Mouse (Mus musculus) limb, embryonic 15.5 days (tissue): ENCODE data around the gene Pcsk1. TPM values are rescaled to one million over a fixed set of nuclear protein-coding genes. Genes with fewer than 3 reads are reported as not detected.
A peak's percentile ranks its signal among the peaks of the same experiment; 100 is the strongest.

Experiments used
- ATAC-seq: fragments of 200-750 bp; cut with Nextera tagmentation; 2 replicates; pipeline ENCODE4 v1.8.0; 2017; ENCODE audit warnings: low read depth, moderate TSS enrichment; ENCODE audit not compliant: insufficient number of reproducible peaks, low FRiP score, low TSS enrichment
- H3K27ac ChIP-seq: fragments of 300-500 bp; sonication (generic); 2 replicates; pipeline ENCODE4 v1.5.1; 2015; ENCODE audit warnings: moderate library complexity, mild to moderate bottlenecking, inconsistent platforms
- H3K27me3 ChIP-seq: fragments of 300-500 bp; sonication (generic); 2 replicates; pipeline ENCODE4 v1.6.1; 2015; ENCODE audit warnings: inconsistent platforms
- H3K36me3 ChIP-seq: fragments of 300-500 bp; sonication (generic); 2 replicates; pipeline ENCODE4 v1.6.1; 2015; ENCODE audit warnings: inconsistent platforms
- H3K4me1 ChIP-seq: fragments of 300-500 bp; sonication (generic); 2 replicates; pipeline ENCODE4 v1.6.1; 2015; ENCODE audit warnings: inconsistent platforms
- H3K4me2 ChIP-seq: fragments of 300-500 bp; sonication (generic); 2 replicates; pipeline ENCODE4 v1.6.1; 2015; ENCODE audit warnings: mild to moderate bottlenecking, inconsistent platforms
- H3K4me3 ChIP-seq: fragments of 300-500 bp; sonication (generic); 2 replicates; pipeline ENCODE4 v1.5.1; 2015; ENCODE audit warnings: mild to moderate bottlenecking, inconsistent platforms
- H3K9ac ChIP-seq: fragments of 300-500 bp; sonication (generic); 2 replicates; pipeline ENCODE4 v1.6.1; 2015; ENCODE audit warnings: inconsistent platforms
- H3K9me3 ChIP-seq: fragments of 300-500 bp; sonication (generic); 2 replicates; pipeline ENCODE4 v1.6.1; 2016; ENCODE audit warnings: inconsistent platforms
- WGBS: fragments of 180-500 bp; shearing (Covaris S2); methylation state at CpG from one replicate; pipeline ENCODE4 v1.1.7; 2015; 5-methylcytosine and 5-hydroxymethylcytosine counted together
- polyA plus RNA-seq: library from polyadenylated mRNA; unstranded; fragments of >200 nt; fragmentation: Nextera tagmentation; extraction: Ambion mirVana; gene quantifications from 2 replicates; pipeline ENCODE4 v1.2.1, GENCODE M21; 2015

Gene Pcsk1
- 0.14 and 0.16 TPM in 2 replicates for polyA plus RNA-seq

DNA sequence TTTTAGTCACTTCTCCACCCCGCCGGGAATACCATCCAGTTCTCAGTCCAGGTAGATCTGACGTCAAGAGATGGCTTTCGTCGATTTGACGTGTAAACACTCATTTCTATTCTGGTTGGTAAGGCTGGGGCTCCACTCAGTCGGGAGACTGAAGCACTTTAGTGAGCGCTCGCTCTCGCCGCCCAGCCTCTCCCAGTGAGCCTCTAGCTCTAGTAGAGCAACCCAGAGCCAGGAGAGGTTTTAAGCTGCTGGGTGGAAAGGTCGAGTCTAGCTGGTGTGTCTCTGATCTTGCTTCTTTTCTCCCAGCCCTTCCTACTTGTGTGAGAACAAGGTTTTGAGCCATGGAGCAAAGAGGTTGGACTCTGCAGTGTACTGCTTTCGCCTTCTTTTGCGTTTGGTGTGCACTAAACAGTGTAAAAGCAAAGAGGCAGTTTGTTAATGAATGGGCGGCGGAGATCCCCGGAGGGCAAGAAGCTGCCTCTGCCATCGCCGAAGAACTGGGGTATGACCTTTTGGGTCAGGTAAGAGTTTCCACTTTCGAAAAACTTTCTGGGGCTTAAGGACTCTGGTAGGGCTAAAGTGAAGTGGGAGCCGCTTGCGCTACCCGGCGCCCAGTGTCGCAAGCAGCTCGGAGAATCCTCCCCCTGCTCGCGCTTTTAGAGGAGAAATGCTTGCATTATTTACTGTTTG is at the start of gene Pcsk1:
TSS of gene Pcsk1 (plus strand) at position 106 of the 690 bp plus-strand sequence.
- WGBS = 3% methylated on average over 28 of the region's 28 CpGs
- Histone ChIP-seq H3K4me3 (peak within 1 kb of the TSS; percentile 16), H3K36me3 (no peaks in the 10 kb centered on the region), H3K9me3 (no peaks in the 10 kb centered on the region), H3K9ac (no peak within 1 kb of the TSS), H3K27me3 (peaks cover 23% of the 10 kb centered on the region), H3K4me1 (no peaks in the 10 kb centered on the region; the same call in 1 of the 2 replicates), H3K4me2 (peak within 1 kb of the TSS; percentile 37), H3K27ac (no peak within 1 kb of the TSS)
- no peak for ATAC-seq

GRCm38 (mm10) chr13:75058818-75059217 is 30.8 kb upstream of the Pcsk1 start:
- ATAC-seq = no peak
- H3K9ac ChIP-seq = no peak overlapping the region
- H3K27ac ChIP-seq = no peak overlapping the region
- H3K9me3 ChIP-seq = no peaks in the 10 kb centered on the region
- no peaks in the 10 kb centered on the region for H3K4me1 ChIP-seq
- no peak overlapping the region for H3K4me2 ChIP-seq
- no peaks in the 10 kb centered on the region for H3K27me3 ChIP-seq
- no peak overlapping the region for H3K4me3 ChIP-seq
- H3K36me3 ChIP-seq = no peaks in the 10 kb centered on the region

- no peak overlapping the region for H3K9ac ChIP-seq
- no peaks in the 10 kb centered on the region for H3K27me3 ChIP-seq
- no peak overlapping the region for H3K27ac ChIP-seq
- 67% methylated on average over 3 of the region's 3 CpGs for WGBS
- H3K36me3 ChIP-seq = no peaks in the 10 kb centered on the region
- no peak overlapping the region for H3K4me2 ChIP-seq
- ATAC-seq = no peak
- H3K9me3 ChIP-seq = no peaks in the 10 kb centered on the region
- no peak overlapping the region for H3K4me3 ChIP-seq
- no peaks in the 10 kb centered on the region for H3K4me1 ChIP-seq
These were observed 25.7 kb upstream of the Pcsk1 start for GRCm38 (mm10) chr13:75063947-75064346.

GRCm38 (mm10) chr13:75088597-75088996 is 1.0 kb upstream of the Pcsk1 start:
- Histone ChIP-seq H3K4me3 (no peak overlapping the region), H3K9me3 (no peaks in the 10 kb centered on the region), H3K4me1 (no peaks in the 10 kb centered on the region; the same call in 1 of the 2 replicates), H3K27ac (no peak overlapping the region), H3K36me3 (no peaks in the 10 kb centered on the region), H3K4me2 (no peak overlapping the region), H3K27me3 (peaks cover 23% of the 10 kb centered on the region), H3K9ac (no peak overlapping the region)
- ATAC-seq = no peak
- WGBS = 22% methylated on average over 6 of the region's 6 CpGs

DNA sequence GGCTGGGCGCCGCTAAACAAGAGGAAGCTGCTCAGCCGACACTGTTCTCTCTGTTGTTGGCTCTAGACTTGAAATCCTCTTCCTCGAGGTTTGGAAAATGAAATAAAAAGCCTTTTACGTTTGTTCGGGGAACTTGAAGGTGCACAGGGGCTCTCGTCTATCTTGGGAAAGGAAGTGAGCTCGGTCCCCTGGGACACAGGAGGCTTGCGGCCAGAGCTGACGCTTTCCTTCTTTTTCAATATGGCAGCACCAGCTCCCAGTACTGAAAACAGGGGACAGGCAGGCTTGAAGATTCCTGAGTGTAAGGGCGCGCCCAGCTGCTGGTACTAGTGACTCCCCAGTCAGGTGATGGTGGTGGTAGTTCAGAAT is 769 bp downstream of the Pcsk1 start:
- WGBS = 2% methylated on average over 12 of the region's 12 CpGs
- Histone ChIP-seq H3K9ac (no peak overlapping the region), H3K27me3 (peaks cover 23% of the 10 kb centered on the region), H3K36me3 (no peaks in the 10 kb centered on the region), H3K27ac (no peak overlapping the region), H3K9me3 (no peaks in the 10 kb centered on the region), H3K4me1 (no peaks in the 10 kb centered on the region; the same call in 1 of the 2 replicates), H3K4me3 (peak overlapping the region; percentile 16), H3K4me2 (peak overlapping the region; percentile 37)
- ATAC-seq = no peak

GRCm38 (mm10) chr13:75091071-75091470 is 1.4 kb downstream of the Pcsk1 start:
- 71% methylated on average over 5 of the region's 5 CpGs for WGBS
- Histone ChIP-seq H3K4me1 (no peaks in the 10 kb centered on the region; the same call in 1 of the 2 replicates), H3K4me3 (no peak overlapping the region), H3K27ac (no peak overlapping the region), H3K4me2 (no peak overlapping the region), H3K36me3 (no peaks in the 10 kb centered on the region), H3K9me3 (no peaks in the 10 kb centered on the region), H3K27me3 (peaks cover 23% of the 10 kb centered on the region), H3K9ac (no peak overlapping the region)
- ATAC-seq = no peak

DNA sequence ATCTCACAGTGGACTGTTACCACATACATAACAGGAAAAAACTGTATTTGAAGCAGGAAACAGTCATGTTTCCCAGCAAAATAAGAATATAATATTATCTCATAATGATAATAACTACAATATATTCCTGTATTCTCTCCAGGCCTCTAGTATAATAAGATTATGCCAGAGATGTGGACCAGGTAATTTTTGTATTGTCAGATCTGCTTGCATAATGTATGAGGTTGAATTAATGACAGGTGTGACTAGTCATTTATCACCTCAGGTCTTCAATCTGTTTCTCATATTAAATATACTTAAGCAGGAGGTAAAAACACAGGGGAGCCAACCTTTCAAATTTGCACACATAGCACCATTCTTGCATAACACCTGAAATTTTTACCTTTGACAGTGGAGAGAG is 5.9 kb downstream of the Pcsk1 start:
- H3K9me3 ChIP-seq = no peaks in the 10 kb centered on the region
- H3K9ac ChIP-seq = no peak overlapping the region
- no peaks in the 10 kb centered on the region for H3K4me1 ChIP-seq
- no peaks in the 10 kb centered on the region for H3K36me3 ChIP-seq
- ATAC-seq = no peak
- H3K27me3 ChIP-seq = peaks cover 6% of the 10 kb centered on the region
- no peak overlapping the region for H3K4me2 ChIP-seq
- H3K27ac ChIP-seq = no peak overlapping the region
- H3K4me3 ChIP-seq = no peak overlapping the region

DNA sequence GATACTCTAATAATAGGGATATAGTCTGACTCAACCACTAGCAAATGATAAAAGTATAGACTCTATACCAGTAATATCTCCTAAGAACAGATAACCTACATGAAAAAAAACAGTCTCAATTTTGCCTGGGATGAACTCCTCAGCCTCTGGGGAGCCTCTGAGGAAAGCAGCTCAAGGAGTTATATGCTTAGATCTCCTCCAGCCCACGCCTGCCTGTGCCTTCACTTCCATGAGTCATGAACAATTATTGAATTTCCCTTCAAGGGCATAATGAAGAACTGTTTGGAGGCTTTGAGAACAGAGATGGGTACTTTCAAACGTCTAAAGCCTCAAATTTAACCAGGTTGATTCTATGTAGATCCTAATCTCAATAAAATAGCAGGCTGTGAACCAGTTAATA is 23.5 kb downstream of the Pcsk1 start:
- H3K9ac ChIP-seq = no peak overlapping the region
- WGBS = 41% methylated on average over 2 of the region's 2 CpGs
- H3K4me2 ChIP-seq = no peak overlapping the region
- H3K36me3 ChIP-seq = no peaks in the 10 kb centered on the region
- H3K4me3 ChIP-seq = no peak overlapping the region
- no peak for ATAC-seq
- H3K9me3 ChIP-seq = no peaks in the 10 kb centered on the region
- H3K4me1 ChIP-seq = no peaks in the 10 kb centered on the region
- H3K27ac ChIP-seq = no peak overlapping the region
- no peaks in the 10 kb centered on the region for H3K27me3 ChIP-seq

DNA sequence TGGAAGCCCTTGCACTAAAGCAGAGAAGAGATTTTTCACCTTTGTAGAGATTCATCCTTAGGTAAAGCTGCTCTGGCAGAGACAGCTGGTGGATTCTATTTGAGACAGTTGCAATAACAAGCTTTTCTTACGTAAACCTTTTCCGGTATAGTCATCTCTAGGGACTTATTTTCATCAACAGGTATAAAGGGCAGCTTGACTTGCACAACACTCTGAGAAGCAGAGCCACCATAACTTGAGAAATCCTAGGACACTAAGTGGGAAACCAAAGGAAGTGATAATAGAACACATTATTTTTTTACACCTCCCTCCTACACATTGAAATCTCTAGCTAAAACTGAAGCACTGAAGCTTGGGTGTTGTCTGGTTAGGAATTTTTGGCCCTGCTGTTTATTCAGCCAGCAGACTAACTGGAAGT is 24.4 kb downstream of the Pcsk1 start:
- no peak for ATAC-seq
- 81% methylated on average over 2 of the region's 2 CpGs for WGBS

GRCm38 (mm10) chr13:75114838-75115237 is 25.2 kb downstream of the Pcsk1 start:
- no peaks in the 10 kb centered on the region for H3K9me3 ChIP-seq
- 58% methylated on average over 1 of the region's 1 CpGs for WGBS
- no peak overlapping the region for H3K4me2 ChIP-seq

More for the DNA sequence above, 24.4 kb downstream of the Pcsk1 start:
- Histone ChIP-seq H3K9me3 (no peaks in the 10 kb centered on the region), H3K27me3 (no peaks in the 10 kb centered on the region), H3K4me3 (no peak overlapping the region), H3K9ac (no peak overlapping the region), H3K27ac (no peak overlapping the region), H3K36me3 (no peaks in the 10 kb centered on the region), H3K4me1 (no peaks in the 10 kb centered on the region), H3K4me2 (no peak overlapping the region)

GRCm38 (mm10) chr13:75135833-75136232 is 46.2 kb downstream of the Pcsk1 start:
- Histone ChIP-seq H3K9ac (no peak overlapping the region), H3K27me3 (no peaks in the 10 kb centered on the region), H3K27ac (no peak overlapping the region), H3K4me3 (no peak overlapping the region), H3K9me3 (no peaks in the 10 kb centered on the region), H3K36me3 (no peaks in the 10 kb centered on the region), H3K4me1 (no peaks in the 10 kb centered on the region), H3K4me2 (no peak overlapping the region)
- ATAC-seq = no peak

More at GRCm38 (mm10) chr13:75114838-75115237, 25.2 kb downstream of the Pcsk1 start:
- H3K27ac ChIP-seq = no peak overlapping the region
- H3K36me3 ChIP-seq = no peaks in the 10 kb centered on the region
- no peaks in the 10 kb centered on the region for H3K27me3 ChIP-seq
- no peak overlapping the region for H3K4me3 ChIP-seq
- ATAC-seq = no peak
- no peaks in the 10 kb centered on the region for H3K4me1 ChIP-seq
- H3K9ac ChIP-seq = no peak overlapping the region

- H3K27ac ChIP-seq = no peak overlapping the region
- H3K4me2 ChIP-seq = no peak overlapping the region
- no peak overlapping the region for H3K4me3 ChIP-seq
- WGBS = 48% methylated on average over 1 of the region's 1 CpGs
- no peak overlapping the region for H3K9ac ChIP-seq
- H3K9me3 ChIP-seq = no peaks in the 10 kb centered on the region
- no peak for ATAC-seq
- H3K36me3 ChIP-seq = no peaks in the 10 kb centered on the region
- no peaks in the 10 kb centered on the region for H3K4me1 ChIP-seq
- H3K27me3 ChIP-seq = no peaks in the 10 kb centered on the region
These were observed 71.0 kb downstream of the Pcsk1 start for GRCm38 (mm10) chr13:75160661-75161060.

- no peaks in the 10 kb centered on the region for H3K4me1 ChIP-seq
- no peaks in the 10 kb centered on the region for H3K9me3 ChIP-seq
- no peaks in the 10 kb centered on the region for H3K27me3 ChIP-seq
- 21% methylated on average over 1 of the region's 1 CpGs for WGBS
- H3K9ac ChIP-seq = no peak overlapping the region
- no peak overlapping the region for H3K27ac ChIP-seq
- H3K4me3 ChIP-seq = no peak overlapping the region
- H3K4me2 ChIP-seq = no peak overlapping the region
- ATAC-seq = no peak
- H3K36me3 ChIP-seq = no peaks in the 10 kb centered on the region
These were observed 73.8 kb downstream of the Pcsk1 start for GRCm38 (mm10) chr13:75163408-75163807.
